21 mouse cellular contexts compared by ENCODE assay signal in genomic region chr3:122590804-122591203, GRCm38 (mm10). TPM values are rescaled to one million over a fixed set of nuclear protein-coding genes. Genes with fewer than 3 reads are reported as not detected.
DNase-seq lines count a peak whose midpoint lies in the region; ATAC-seq and TF ChIP-seq lines count a peak whose summit lies in the region.
"Had no signal": no experiment of that assay in that cellular context is flagged by ENCODE, and none has a peak within 500 bp of the region (broad histone marks: within the 10 kb centered on the region; RNA-seq: fewer than 3 reads in every experiment).

No protein-coding gene starts in this region.

- peaks cover 17% of the 10 kb centered on the region for H3K4me1 ChIP-seq in heart, embryonic 12.5 days (replicated peaks)
- peaks cover 34% of the 10 kb centered on the region for H3K4me1 ChIP-seq in kidney, adult 2 months (ENCODE audit: control insufficient read depth, insufficient read depth, low read length)
- peaks cover 24% of the 10 kb centered on the region; the same call in 1 of the 2 replicates for H3K4me1 ChIP-seq in midbrain, embryonic 15.5 days
- H3K4me1 ChIP-seq in midbrain, embryonic 14.5 days (ENCODE audit: control insufficient read depth, insufficient read depth, low read length): no peaks in the 10 kb centered on the region
- H3K4me1 ChIP-seq in forebrain, postnatal 0 days (ENCODE audit: insufficient read depth): no peaks in the 10 kb centered on the region
- H3K4me1 ChIP-seq: limb, embryonic 10.5 days had no signal

- H3K27me3 ChIP-seq in heart, embryonic 12.5 days (replicated peaks): no peaks in the 10 kb centered on the region
- no peaks in the 10 kb centered on the region for H3K27me3 ChIP-seq in kidney, adult 2 months (replicated peaks; ENCODE audit: control insufficient read depth, insufficient read depth, low read length)
- no peaks in the 10 kb centered on the region for H3K27me3 ChIP-seq in midbrain, embryonic 15.5 days (replicated peaks)
- H3K27me3 ChIP-seq in midbrain, embryonic 14.5 days (ENCODE audit: control insufficient read depth, insufficient read depth, low read length): no peaks in the 10 kb centered on the region
- H3K27me3 ChIP-seq in forebrain, postnatal 0 days (ENCODE audit: insufficient read depth, low read length): no peaks in the 10 kb centered on the region
- H3K27me3 ChIP-seq: embryonic facial prominence, embryonic 15.5 days; liver, embryonic 12.5 days; stomach, embryonic 15.5 days had no signal

- TF ChIP-seq CTCF in kidney, adult 2 months (conservative IDR thresholded peaks at IDR 0.05; ENCODE audit: insufficient read depth, insufficient read length, low read depth, low read length): no peak
- no peak for TF ChIP-seq CTCF in forebrain, postnatal 0 days (IDR thresholded peaks at IDR 0.05; ENCODE audit: low read depth)

- no peak overlapping the region for H3K9ac ChIP-seq in heart, embryonic 12.5 days
- H3K9ac ChIP-seq in midbrain, embryonic 15.5 days: no peak overlapping the region
- H3K9ac ChIP-seq in midbrain, embryonic 14.5 days (replicated peaks; ENCODE audit: low read length): no peak overlapping the region
- H3K9ac ChIP-seq in forebrain, postnatal 0 days: no peak overlapping the region
- H3K9ac ChIP-seq: embryonic facial prominence, embryonic 15.5 days; liver, embryonic 12.5 days; stomach, embryonic 15.5 days had no signal

- no peak overlapping the region for H3K4me2 ChIP-seq in heart, embryonic 12.5 days
- H3K4me2 ChIP-seq in midbrain, embryonic 15.5 days: no peak overlapping the region
- H3K4me2 ChIP-seq in midbrain, embryonic 14.5 days (ENCODE audit: low read length): no peak overlapping the region
- H3K4me2 ChIP-seq in forebrain, postnatal 0 days (ENCODE audit: low read depth): no peak overlapping the region
- H3K4me2 ChIP-seq: embryonic facial prominence, embryonic 15.5 days; liver, embryonic 12.5 days; stomach, embryonic 15.5 days had no signal

- DNase-seq in heart, postnatal 14 days: no peak
- no peak for DNase-seq in kidney, adult 2 months
- DNase-seq in kidney, postnatal 36 days: no peak
- DNase-seq in midbrain, embryonic 14.5 days: no peak
- DNase-seq in forebrain, postnatal 0 days: no peak
- DNase-seq: adrenal gland, postnatal 25 days; cerebellum, adult 11 months; cerebellum, adult 9-11 months; kidney, adult 11 months; kidney, postnatal 10 days; lung, adult 2 months; thymus, adult 2 months; thymus, postnatal 4 days had no signal

- 67% methylated on average over 5 of the region's 5 CpGs for WGBS in heart, embryonic 12.5 days
- 86% methylated on average over 5 of the region's 5 CpGs for WGBS in kidney, adult 2 months
- 88% methylated on average over 5 of the region's 5 CpGs for WGBS in midbrain, embryonic 15.5 days
- WGBS in midbrain, embryonic 14.5 days: 96% methylated on average over 5 of the region's 5 CpGs
- 90% methylated on average over 5 of the region's 5 CpGs for WGBS in forebrain, postnatal 0 days

- H3K4me3 ChIP-seq in heart, embryonic 12.5 days: no peak overlapping the region
- H3K4me3 ChIP-seq in kidney, adult 2 months (ENCODE audit: insufficient read depth, low read depth, low read length): no peak overlapping the region
- no peak overlapping the region for H3K4me3 ChIP-seq in midbrain, embryonic 15.5 days
- H3K4me3 ChIP-seq in midbrain, embryonic 14.5 days (replicated peaks; ENCODE audit: low read depth, low read length): no peak overlapping the region
- no peak overlapping the region for H3K4me3 ChIP-seq in forebrain, postnatal 0 days (ENCODE audit: low read depth, low read length)
- H3K4me3 ChIP-seq: embryonic facial prominence, embryonic 15.5 days; limb, embryonic 10.5 days; liver, embryonic 12.5 days; stomach, embryonic 15.5 days had no signal

- H3K9me3 ChIP-seq in heart, embryonic 12.5 days (replicated peaks): no peaks in the 10 kb centered on the region
- no peaks in the 10 kb centered on the region for H3K9me3 ChIP-seq in midbrain, embryonic 15.5 days
- H3K9me3 ChIP-seq in midbrain, embryonic 14.5 days (ENCODE audit: control insufficient read depth, low read length): no peaks in the 10 kb centered on the region
- no peaks in the 10 kb centered on the region for H3K9me3 ChIP-seq in forebrain, postnatal 0 days (ENCODE audit: low read length)
- H3K9me3 ChIP-seq: embryonic facial prominence, embryonic 15.5 days; limb, embryonic 10.5 days; liver, embryonic 12.5 days; stomach, embryonic 15.5 days had no signal

- H3K36me3 ChIP-seq in heart, embryonic 12.5 days: peaks cover 9% of the 10 kb centered on the region
- H3K36me3 ChIP-seq in kidney, adult 2 months (ENCODE audit: control insufficient read depth, insufficient read depth, low read length): no peaks in the 10 kb centered on the region
- H3K36me3 ChIP-seq in midbrain, embryonic 15.5 days (replicated peaks): no peaks in the 10 kb centered on the region
- peaks cover 10% of the 10 kb centered on the region; the same call in 1 of the 2 replicates for H3K36me3 ChIP-seq in midbrain, embryonic 14.5 days (ENCODE audit: control insufficient read depth, insufficient read depth, low read length)
- H3K36me3 ChIP-seq in forebrain, postnatal 0 days (ENCODE audit: insufficient read depth): peaks cover 3% of the 10 kb centered on the region; the same call in 1 of the 2 replicates
- H3K36me3 ChIP-seq: embryonic facial prominence, embryonic 15.5 days; liver, embryonic 12.5 days had no signal

- no peak for TF ChIP-seq POLR2A in kidney, adult 2 months (IDR thresholded peaks at IDR 0.05; ENCODE audit: low read depth, low read length)

- H3K27ac ChIP-seq in heart, embryonic 12.5 days (ENCODE audit: poor library complexity, severe bottlenecking): peak overlapping the region; percentile 32; the same call in 1 of the 2 replicates
- H3K27ac ChIP-seq in kidney, adult 2 months (ENCODE audit: insufficient read depth, low read depth, low read length): peak overlapping the region; percentile 12
- H3K27ac ChIP-seq in midbrain, embryonic 15.5 days: no peak overlapping the region
- H3K27ac ChIP-seq in midbrain, embryonic 14.5 days (replicated peaks; ENCODE audit: low read depth, low read length): no peak overlapping the region
- no peak overlapping the region for H3K27ac ChIP-seq in forebrain, postnatal 0 days (ENCODE audit: low read depth, low read length)
- H3K27ac ChIP-seq: embryonic facial prominence, embryonic 15.5 days; limb, embryonic 10.5 days; liver, embryonic 12.5 days; stomach, embryonic 15.5 days had no signal

- no peak for ATAC-seq in heart, embryonic 12.5 days (ENCODE audit: insufficient number of reproducible peaks, low FRiP score)
- ATAC-seq in midbrain, embryonic 15.5 days (replicated peaks): 0 out of 2 replicates have a peak, but pooled peaks have one; percentile 27
- ATAC-seq in midbrain, embryonic 14.5 days (ENCODE audit: low FRiP score, low TSS enrichment): no peak
- no peak for ATAC-seq in forebrain, postnatal 0 days
- ATAC-seq: forebrain, embryonic 14.5 days; hindbrain, embryonic 16.5 days; liver, embryonic 12.5 days had no signal

- intact Hi-C loops in heart, postnatal 14 days (cut with DNase I): no loop called here

RNA-seq across cellular contexts. Expression of gene Fnbp1l, which starts 28.7 kb away (rescaled TPM):
- 33.8 and 34.3 TPM in 2 replicates for polyA plus RNA-seq in heart, embryonic 12.5 days (2016; fragmentation: Nextera tagmentation; extraction: Ambion mirVana)
- total RNA-seq in heart, postnatal 14 days (2021): 10 to 100 TPM; 28.6 to 32.8 TPM
- polyA plus RNA-seq in kidney, adult 2 months (2012; rRNA removed): 18.5 and 23.0 TPM in 2 replicates
- polyA plus RNA-seq in midbrain, embryonic 15.5 days (2015; fragmentation: Nextera tagmentation; extraction: Ambion mirVana): 242 and 273 TPM in 2 replicates
- 277 and 289 TPM in 2 replicates for polyA plus RNA-seq in midbrain, embryonic 14.5 days (2014; fragmentation: Nextera tagmentation; extraction: Ambion mirVana)
- total RNA-seq in forebrain, postnatal 0 days (2014; rRNA removed): 161 and 203 TPM in 2 replicates
- 163 and 220 TPM in 2 replicates for polyA plus RNA-seq in forebrain, postnatal 0 days (2015; fragmentation: Nextera tagmentation; extraction: Ambion mirVana)

Comparison
In these comparisons a context has a peak if more than half of its experiments do, and no peak if none do; other contexts are left out.
1. H3K27ac ChIP-seq: peak in heart, embryonic 12.5 days (single experiment) and kidney, adult 2 months (single experiment); none in midbrain, embryonic 15.5 days (single experiment), midbrain, embryonic 14.5 days (single experiment) and forebrain, postnatal 0 days (single experiment).